Mouse (Mus musculus): Measurements from ENCODE around the gene Exoc2.
A peak's percentile ranks its signal among the peaks of the same experiment; 100 is the strongest.

Gene Exoc2

DNA sequence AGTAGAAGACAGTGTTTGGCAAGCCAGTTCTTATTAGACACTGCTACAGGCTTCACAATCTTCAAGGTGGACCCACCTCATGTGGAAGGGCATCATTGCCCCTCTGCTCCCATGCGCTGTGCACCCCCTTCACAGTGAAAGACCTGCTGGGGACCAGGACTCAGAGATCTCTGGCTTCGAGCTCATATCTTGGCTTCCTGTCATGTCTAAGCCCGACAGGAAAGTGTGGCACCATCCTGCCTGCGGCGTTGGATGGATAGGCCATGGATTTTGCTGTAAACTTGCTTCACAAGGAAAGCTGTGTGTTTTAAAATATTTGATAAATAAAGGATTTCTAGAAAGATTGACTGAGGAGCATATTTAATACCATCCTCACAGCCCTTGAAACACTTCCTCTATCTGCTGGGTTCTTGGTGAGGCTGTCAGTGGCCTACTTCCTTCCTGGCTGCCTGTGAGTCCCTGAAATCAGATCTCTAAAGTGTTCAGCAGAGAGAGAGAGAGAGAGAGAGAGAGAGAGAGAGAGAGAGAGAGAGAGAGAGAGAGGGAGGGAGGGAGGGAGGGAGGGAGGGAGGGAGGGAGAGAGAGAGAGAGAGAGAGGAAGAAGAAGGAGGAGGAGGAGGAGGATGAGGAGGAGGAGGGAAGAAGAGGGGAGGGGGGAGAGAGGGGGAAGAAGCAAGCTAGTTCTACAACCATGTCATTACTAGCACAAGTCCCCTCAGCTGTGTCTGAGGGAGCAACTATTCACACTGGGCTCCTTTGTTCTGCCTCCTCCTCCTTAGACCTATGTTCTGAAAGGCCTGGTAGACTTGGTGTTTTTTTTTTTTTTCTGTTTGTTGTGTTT is 207.0 kb downstream of the Exoc2 start:
- DNase-seq (ENCODE audit: low spot score): no peak

DNA sequence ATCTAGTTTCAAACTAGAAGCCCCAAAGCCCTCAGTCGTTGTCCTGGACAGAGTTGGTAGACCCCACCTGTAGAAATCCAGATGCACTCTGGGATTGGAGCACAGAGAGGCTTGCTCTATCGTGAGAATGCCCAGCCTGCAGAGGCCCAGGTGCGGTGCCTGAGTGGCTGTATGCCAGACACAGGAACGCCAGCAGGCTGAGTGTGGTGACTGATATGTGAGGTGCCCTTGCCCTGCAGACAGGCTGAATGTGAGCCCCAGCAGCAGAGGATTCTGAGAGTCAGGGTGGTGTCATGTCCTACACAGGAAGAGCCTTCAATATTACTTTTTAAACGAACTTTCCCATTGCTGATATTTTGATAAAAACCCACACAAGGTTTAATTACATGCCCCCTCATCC is 208.0 kb downstream of the Exoc2 start:
- no peak for DNase-seq (ENCODE audit: low spot score)

DNA sequence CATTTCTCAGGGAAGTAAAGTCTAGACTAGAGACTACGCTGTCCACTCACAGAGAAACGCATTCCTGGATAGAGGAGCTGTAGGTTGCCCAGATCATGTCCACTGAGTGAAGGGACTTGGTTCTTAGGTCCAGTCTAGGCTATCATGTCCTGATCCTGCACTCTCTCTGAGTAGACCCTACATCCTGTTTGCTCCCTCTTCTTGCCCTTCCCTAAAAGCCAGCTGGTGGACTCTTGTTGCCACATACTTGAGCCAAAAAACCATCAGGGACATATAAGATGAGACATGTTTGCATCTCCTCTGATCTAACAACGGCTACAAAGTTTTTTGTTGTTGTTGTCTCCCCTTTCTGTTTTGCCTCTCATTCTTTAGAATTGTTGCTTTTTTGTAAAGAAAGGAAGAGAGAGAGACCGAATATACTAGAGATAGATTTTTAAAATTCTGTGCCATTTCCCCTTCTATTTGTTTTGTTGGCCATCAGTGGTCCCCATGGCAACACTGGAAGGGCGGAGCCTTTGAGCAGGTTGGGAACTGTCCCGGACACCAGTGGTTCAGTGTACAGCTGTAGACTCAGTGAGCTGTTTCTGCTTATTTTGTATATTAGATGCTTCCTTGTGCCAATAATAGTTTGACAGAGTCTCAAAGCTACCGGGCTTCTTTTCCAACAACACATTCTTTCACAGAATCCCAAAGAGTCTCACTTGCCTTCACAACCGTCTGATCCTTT is 209.7 kb downstream of the Exoc2 start:
- DNase-seq (ENCODE audit: low spot score): peak; percentile 15

All from urinary bladder, postnatal 14 days (tissue).